Mouse (Mus musculus) ES-Bruce4 (cell line): Measurements from ENCODE around the gene Dock6.

Experiments
- CTCF ChIP-seq: IDR thresholded peaks from one replicate; pipeline ENCODE4 v1.8.1; 2011; ENCODE audit warnings: low read depth, low read length
- POLR2A ChIP-seq: IDR thresholded peaks from one replicate; pipeline ENCODE4 v1.8.1; 2011; ENCODE audit warnings: low read length; ENCODE audit not compliant: insufficient read depth

DNA sequence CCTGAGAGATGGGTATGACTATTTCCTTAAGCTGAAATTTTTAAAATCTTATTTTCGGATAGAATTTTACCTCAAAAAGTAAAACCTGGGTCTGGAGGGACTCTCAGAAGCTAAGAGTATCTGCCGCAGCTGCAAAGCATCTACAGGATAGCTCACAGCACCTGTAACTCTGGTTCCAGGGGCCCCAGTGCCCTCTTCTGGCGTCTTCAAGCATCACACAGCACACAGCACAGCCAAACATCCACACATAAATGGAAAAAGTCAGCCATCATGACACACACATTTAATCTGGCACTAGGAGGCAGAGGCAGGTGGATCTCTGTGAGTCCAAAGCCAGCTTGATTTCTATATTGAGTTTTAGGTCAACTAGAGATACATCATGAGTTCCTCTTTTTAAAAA lies 24.2 kb upstream of the Dock6 start:
- TF ChIP-seq CTCF (peak; percentile 72), POLR2A (no peak)
